Mouse (Mus musculus) spleen, embryonic (tissue): ENCODE measurements around the gene Plcl2.
"Not testable (repeated sequence)": the region's sequence is repeated elsewhere in the genome, so short reads cannot be mapped to it uniquely, and the experiment has no call there.

Source experiments
- CTCF ChIA-PET: fragments of 350-600 bp; sonication (Branson Sonifier 250); formaldehyde crosslinking; loops from one replicate; lab custom pipeline; 2022; lab: Charles Lee

The Plcl2 gene

GRCm38 (mm10) chr17:50525821-50526220 is 16.6 kb downstream of the Plcl2 start:
- CTCF ChIA-PET = no interaction called here

- CTCF ChIA-PET = no interaction called here
Measured at GRCm38 (mm10) chr17:50530089-50530488, 20.9 kb downstream of the Plcl2 start.

GRCm38 (mm10) chr17:50534889-50535288 is 25.7 kb downstream of the Plcl2 start:
- CTCF ChIA-PET = interaction anchor here (0.6 to 0.8 kb wide), 2 partner anchors 26 to 34 kb away, joined by 3 read pairs; no protein-coding TSS in a partner anchor

- CTCF ChIA-PET = no interaction called here
Measured at GRCm38 (mm10) chr17:50536409-50537194, 27.4 kb downstream of the Plcl2 start.

GRCm38 (mm10) chr17:50537786-50538185 is 28.6 kb downstream of the Plcl2 start:
- CTCF ChIA-PET = no interaction called here

- CTCF ChIA-PET = no interaction called here
Measured at GRCm38 (mm10) chr17:50544860-50545259, 35.7 kb downstream of the Plcl2 start.

- CTCF ChIA-PET = no interaction called here
Measured at GRCm38 (mm10) chr17:50545274-50545673, 36.1 kb downstream of the Plcl2 start.

GRCm38 (mm10) chr17:50552130-50552529 is 42.9 kb downstream of the Plcl2 start:
- CTCF ChIA-PET = no interaction called here

- CTCF ChIA-PET = interaction anchor here (0.6 kb wide), 2 partner anchors 18 to 259 kb away, joined by 3 to 10 read pairs; no protein-coding TSS in a partner anchor
Measured at GRCm38 (mm10) chr17:50557566-50558238, 48.5 kb downstream of the Plcl2 start.

GRCm38 (mm10) chr17:50558239-50558625 is 49.0 kb downstream of the Plcl2 start:
- CTCF ChIA-PET = interaction anchor here (0.6 kb wide), 1 partner anchor 17 kb away, joined by 3 read pairs; no protein-coding TSS in a partner anchor

GRCm38 (mm10) chr17:50565376-50566123 is 56.3 kb downstream of the Plcl2 start:
- CTCF ChIA-PET = no interaction called here

GRCm38 (mm10) chr17:50568846-50569245 is 59.6 kb downstream of the Plcl2 start:
- CTCF ChIA-PET = interaction anchor here (0.9 kb wide), 1 partner anchor 34 kb away, joined by 3 read pairs; no protein-coding TSS in a partner anchor

GRCm38 (mm10) chr17:50570228-50570627 is 61.0 kb downstream of the Plcl2 start:
- CTCF ChIA-PET = not testable (repeated sequence)

- CTCF ChIA-PET = no interaction called here
Measured at GRCm38 (mm10) chr17:50570681-50571398, 61.6 kb downstream of the Plcl2 start.

GRCm38 (mm10) chr17:50574161-50574560 is 65.0 kb downstream of the Plcl2 start:
- CTCF ChIA-PET = no interaction called here

- CTCF ChIA-PET = no interaction called here
Measured at GRCm38 (mm10) chr17:50580416-50580815, 71.2 kb downstream of the Plcl2 start.

GRCm38 (mm10) chr17:50586834-50587233 is 77.6 kb downstream of the Plcl2 start:
- CTCF ChIA-PET = no interaction called here

GRCm38 (mm10) chr17:50587941-50588340 is 78.7 kb downstream of the Plcl2 start:
- CTCF ChIA-PET = no interaction called here

- CTCF ChIA-PET = no interaction called here
Measured at GRCm38 (mm10) chr17:50600178-50600577, 91.0 kb downstream of the Plcl2 start.

- CTCF ChIA-PET = no interaction called here
Measured at GRCm38 (mm10) chr17:50600696-50601095, 91.5 kb downstream of the Plcl2 start.

GRCm38 (mm10) chr17:50606890-50607289 is 97.7 kb downstream of the Plcl2 start:
- CTCF ChIA-PET = interaction anchor here (1.1 kb wide), 1 partner anchor 12 kb away, joined by 3 read pairs; no protein-coding TSS in a partner anchor
